Mouse (Mus musculus) ovary, postnatal 10 days (tissue): ENCODE results near the gene Sgcd.
"Not testable (repeated sequence)": the region's sequence is repeated elsewhere in the genome, so short reads cannot be mapped to it uniquely, and the experiment has no call there.

Experiments used
- DNase-seq: peaks from one replicate; pipeline ENCODE4 v3.0.0; 2022; ENCODE audit warnings: low spot score

Gene Sgcd

DNA sequence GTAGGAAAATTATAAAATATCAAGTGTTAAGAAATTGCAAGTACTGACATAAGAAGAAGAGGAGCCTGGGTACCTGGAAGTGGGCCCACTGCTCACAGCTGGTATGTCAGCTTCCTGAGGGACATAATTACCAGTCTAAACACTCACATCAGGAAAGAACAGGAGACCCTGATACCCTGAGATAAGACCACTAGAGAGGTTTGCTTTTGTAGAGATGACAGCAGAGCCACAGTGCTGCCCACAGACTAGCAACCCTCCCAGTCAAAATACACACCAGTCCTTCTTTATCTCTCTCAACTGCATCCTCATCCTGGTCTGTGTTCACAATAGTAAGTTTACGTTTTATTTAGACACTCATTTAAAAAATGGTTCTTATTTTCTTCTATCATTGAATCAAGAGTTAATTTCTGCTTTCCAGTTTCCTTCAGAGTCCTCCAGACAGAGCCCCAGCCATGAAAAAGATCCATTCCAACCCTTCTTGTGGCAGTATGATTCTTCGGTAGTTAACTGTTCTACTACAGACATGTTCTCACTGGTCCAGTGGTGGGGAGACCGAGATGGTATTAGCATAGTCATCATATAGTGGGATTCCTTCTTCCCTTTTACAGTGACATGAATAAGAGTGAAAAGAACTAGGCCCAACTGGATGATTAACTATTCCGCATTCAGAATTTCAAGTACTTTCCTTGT lies 211.4 kb downstream of the Sgcd start:
- no peak for DNase-seq

- no peak for DNase-seq
Observed at GRCm38 (mm10) chr11:47776019-47776418, 212.8 kb downstream of the Sgcd start.

DNA sequence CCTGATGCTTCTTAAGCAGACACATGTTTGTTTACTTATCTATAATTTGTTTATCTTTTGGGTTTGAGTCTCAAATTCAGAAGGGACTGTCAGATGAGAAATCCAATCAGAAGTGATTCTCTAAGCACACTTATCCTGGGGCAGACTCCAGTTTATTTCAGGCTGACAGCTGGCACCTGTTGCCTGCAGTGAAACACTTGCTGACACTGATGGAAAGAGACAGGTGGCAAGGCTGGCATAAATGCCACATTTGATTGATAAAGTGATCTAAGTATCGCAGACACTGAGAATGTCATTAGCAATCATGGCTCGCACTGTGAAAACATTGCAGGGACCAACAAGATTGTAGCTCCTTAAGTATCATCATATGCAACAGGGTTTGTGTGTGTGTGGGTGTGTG lies 222.9 kb downstream of the Sgcd start:
- DNase-seq = no peak

DNA sequence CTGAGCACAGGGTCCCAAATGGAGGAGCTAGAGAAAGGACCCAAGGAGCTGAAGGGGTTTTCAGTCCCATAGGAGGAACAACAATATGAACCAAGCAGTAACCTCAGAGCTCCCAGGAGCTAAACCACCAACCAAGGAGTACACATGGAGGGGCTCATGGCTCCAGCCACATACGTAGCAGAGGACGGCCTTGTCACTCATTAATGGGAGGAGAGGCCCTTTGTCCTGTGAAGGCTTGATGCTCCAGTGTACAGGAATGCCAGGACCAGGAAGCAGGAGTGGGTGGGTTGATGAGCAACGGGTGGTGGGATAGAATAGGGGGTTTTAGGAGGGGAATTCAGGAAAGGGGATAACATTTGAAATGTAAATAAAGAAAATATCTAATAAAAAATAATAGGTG lies 225.2 kb downstream of the Sgcd start:
- DNase-seq = not testable (repeated sequence)

GRCm38 (mm10) chr11:47759015-47759414 lies 229.8 kb downstream of the Sgcd start:
- no peak for DNase-seq

DNA sequence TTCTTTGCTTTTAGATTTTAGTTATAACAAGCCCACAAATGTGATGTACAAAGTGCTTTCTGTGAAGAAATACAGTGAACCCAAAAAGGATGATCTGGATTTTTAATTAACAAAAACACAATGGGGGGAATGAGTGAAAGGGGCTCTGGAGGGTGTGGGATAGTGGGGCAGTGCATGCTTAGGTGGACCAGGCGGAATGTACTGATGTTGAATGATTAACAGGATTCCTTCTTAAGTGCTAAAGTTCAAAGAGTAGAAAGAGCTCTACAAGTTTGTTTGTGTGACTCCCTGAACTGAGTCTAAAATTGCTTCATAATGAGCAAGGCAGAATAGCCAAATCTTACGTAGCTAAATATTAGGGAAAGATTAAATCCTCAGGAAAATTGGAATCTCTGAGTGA lies 246.0 kb downstream of the Sgcd start:
- no peak for DNase-seq

DNA sequence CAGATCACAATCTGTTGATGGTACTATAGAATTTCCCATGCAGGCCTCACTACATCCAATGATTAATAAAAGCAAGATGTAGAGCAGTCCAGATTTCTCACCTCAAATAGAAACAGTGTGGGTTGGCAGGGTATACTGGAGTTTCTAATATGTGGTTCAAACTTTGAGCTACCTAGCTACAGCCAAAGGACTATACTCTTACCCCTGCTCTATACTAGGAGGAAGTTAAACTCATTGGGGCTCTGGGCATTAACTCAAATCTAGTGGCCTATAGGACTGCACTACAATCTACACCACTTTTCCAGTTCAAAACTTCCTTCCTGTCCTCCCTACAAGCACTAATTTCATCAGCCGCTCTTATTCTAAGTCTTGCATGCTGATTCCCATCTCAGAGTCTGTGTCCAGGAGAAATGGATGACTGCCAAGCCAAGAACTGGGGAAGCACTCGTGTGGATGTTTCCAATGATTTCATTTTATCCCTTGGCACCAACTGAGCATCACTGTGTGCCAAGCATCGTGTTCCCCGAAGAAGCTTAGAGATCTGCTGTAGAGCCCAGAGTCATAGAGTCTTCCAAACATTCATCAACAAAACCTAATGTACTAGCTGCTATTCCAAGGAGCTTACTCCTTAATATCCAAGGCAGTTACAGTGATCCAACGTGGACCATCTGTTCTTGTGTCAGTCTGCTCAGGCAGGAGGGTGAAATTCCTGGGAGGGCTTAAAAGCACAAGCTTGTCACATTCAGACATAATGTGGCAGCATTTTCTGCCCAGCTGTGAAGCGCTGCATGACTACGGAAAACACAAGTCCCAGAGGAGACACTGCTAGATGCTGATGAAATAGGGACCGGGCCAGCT lies 283.6 kb downstream of the Sgcd start:
- DNase-seq = no peak

GRCm38 (mm10) chr11:47695611-47696010 lies 293.2 kb downstream of the Sgcd start:
- no peak for DNase-seq

DNA sequence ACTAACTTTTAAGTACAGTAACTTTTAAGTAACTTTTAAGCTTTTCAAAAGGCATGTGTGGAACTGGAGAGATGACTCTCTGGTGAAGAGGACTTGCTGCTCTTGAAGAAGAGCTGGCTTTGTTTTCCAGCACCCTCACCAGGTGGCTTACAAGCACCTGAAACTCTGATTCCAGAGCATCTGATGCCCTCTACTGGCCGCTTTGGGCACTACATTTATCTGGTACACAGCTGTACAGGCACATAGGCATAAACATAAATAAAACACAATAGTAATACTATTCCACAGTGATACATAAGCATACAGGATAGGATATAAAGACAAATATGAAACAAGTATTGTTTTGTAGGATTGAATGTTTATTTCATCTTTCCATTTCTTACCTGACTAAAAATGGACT lies 330.6 kb downstream of the Sgcd start:
- DNase-seq = no peak

GRCm38 (mm10) chr11:47645911-47646310 lies 342.9 kb downstream of the Sgcd start:
- DNase-seq = no peak

GRCm38 (mm10) chr11:47641567-47642259 lies 347.1 kb downstream of the Sgcd start:
- DNase-seq = no peak

- no peak for DNase-seq
Observed at GRCm38 (mm10) chr11:47640556-47640955, 348.2 kb downstream of the Sgcd start.

DNA sequence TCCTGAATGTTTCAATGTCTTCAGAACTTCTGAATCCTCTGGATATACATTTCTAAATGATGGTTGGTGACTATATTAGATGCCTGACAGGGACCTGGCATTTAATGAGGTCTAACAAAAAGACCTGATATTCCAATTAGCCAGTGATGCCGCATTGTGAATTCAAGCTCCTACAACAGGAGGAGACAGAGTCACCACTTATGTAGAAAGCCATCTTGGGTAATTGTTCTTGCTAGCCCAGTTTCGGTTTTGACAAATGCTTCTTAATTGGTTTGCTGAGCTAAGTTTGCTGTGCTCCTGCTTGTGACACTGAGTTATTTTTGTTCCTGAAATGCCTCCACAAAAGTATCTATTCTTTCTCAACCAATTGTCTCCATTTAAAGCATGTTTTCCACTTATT lies 358.6 kb downstream of the Sgcd start:
- DNase-seq = no peak

DNA sequence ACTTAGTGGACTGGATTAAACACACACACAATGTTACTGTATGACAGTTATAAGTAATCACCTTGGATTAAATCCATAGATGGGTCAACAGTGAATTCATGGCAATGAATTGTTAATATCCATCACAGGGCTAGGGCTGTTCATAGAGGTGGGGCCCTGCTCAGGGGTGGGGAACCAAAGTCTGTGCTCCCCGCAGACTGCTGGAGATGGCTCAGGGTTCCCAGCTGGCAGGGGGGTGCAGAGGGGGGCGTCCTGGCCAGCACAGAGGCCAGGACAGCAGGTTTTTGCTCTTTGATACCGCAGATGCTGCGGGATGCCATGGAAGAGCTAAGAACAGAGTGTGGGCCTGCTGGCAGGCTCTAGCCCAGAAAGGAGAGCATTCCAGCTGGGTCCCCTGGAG lies 378.9 kb downstream of the Sgcd start:
- no peak for DNase-seq

DNA sequence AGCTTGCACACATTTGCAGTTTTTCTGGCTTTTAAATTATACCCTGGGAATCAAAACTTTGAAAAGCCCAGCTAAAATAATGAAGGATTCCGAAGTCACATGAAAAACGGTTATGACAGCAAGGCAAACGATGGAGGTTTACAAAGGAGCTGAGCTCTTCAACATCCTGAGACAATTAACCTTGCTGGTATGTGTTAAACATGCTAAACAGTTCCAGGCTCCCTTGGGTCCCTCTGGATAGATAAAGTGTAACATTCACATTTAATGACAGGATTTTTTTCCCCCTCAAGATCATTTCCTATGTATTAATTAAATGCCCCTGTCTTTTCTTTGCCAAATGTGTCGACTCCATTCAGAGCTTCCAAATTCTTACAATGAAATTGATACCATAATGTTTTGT lies 414.1 kb downstream of the Sgcd start:
- DNase-seq = no peak

DNA sequence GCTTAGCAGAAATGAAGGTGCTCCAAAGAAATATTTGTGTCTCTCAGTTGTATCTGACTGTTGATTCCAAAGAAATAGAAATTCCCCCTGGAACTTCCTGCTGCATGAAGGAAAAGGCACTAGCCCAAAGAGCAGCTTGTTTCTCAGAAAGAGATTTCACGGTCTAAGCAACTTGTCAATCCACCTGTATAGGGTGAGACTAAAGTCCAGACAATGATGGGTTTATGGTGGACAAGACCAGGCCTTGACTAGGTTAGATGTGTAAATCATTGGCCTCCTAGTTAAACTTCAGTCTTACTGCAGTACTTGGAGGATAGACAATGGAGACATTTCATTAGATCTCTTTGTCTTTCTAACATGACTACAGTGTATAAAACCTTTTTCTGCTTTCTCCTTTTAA lies 420.3 kb downstream of the Sgcd start:
- no peak for DNase-seq

DNA sequence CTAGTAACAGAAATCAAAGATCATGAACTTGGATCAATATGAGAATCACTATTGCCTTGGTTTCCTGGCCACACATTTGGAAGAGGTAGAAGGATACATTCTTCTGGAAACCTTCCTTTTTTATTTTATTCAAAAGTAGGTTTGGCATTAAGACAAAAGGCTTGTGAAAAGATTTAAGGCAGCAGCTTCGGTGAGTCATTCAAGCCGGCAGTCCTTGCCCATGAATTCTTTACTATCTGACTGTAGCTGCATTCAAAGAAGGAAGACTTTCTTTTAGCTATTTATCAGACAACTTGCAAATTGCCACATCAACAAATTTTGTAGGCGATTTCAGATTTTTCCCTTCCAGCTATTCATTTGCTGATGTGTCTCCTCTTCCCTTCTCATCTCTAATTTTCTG lies 422.6 kb downstream of the Sgcd start:
- DNase-seq = no peak

DNA sequence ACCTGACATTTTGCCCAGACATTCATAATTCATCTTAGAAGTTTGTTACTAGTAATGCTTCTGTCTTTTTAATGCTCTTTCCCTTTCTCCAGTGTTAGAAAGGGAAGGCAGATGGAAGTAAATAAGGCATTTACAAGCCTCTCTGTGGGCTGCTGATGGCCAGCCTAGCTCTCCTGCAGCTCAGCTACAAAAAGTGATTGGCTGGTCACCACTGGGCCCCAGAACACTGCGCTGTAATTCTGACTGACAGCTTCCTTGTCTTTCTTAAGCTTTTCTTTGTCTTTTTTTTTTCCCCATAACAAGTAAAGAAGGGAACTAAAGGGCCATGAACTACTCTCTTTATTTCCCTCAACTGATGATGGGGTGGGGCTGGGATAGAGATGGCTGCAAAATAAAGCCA lies 463.9 kb downstream of the Sgcd start:
- no peak for DNase-seq

GRCm38 (mm10) chr11:47508047-47508446 lies 480.7 kb downstream of the Sgcd start:
- no peak for DNase-seq

DNA sequence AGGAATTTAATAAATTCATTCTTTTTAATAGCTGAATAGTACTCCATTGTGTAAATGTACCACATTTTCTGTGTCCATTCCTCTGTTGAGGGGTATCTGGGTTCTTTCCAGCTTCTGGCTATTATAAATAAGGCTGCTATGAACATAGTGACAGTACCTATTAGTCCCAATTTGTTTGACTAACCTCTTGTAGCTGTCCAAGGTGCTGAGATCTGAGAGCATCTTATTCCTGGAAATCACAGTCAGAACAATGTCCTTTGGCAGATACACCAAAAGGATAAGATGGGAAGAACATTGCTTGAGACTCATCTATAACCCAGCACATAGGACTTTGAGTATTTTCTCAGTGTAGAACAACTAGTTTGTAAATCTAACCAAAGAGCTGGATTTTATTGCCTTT lies 485.5 kb downstream of the Sgcd start:
- DNase-seq = not testable (repeated sequence)

GRCm38 (mm10) chr11:47473493-47474230 lies 515.1 kb downstream of the Sgcd start:
- DNase-seq = no peak

DNA sequence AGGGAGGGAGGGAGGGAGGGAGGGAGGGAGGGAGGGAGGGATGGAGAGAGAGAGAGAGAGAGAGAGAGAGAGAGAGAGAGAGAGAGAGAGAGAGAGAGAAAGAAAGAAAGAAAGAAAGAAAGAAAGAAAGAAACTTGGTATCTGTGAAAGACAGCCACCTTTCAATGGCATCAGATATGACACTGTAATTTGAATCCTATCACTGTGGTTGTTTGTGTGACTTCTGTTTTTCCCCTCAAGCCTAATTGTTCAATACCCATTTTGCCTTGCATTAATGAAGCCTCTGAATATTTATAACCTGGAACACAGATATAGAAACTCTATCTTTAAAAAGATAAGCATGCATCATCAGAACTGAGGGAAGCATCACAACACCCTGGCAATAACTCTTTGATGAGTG lies 528.1 kb downstream of the Sgcd start:
- not testable (repeated sequence) for DNase-seq
